Comparison of ENCODE assay signal across 8 mouse cellular contexts in the genomic region with DNA sequence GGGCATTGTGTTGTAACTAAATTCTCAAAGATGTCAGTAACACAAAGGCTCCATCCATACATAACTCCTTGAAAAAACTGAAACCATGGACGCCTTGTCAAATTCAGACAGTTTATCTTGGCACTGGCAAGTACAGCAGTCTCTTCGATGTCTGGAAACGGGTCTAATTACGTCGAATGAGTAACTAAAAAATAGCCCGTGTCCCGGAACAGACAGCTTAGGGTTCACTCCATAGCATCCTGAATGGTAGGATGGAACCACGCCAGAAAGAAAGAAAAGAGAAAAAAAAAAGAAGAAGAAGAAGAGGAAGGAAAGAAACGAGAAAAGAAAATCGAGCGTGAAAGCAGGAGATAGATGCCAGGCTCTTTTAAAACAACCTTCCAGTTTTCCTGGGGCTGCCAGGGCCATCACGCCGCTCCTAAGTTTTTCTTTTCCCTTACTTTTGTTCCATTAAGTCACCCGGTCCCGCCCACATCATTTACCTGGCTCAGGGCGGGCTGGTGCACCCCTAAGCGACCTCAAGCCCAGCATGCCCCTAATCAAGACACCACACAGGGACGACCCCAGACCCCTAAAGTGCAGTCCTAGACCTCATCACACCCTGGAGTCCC. TPM values are rescaled to one million over a fixed set of nuclear protein-coding genes. Genes with fewer than 3 reads are reported as not detected.
DNase-seq lines count a peak whose midpoint lies in the region; ATAC-seq and TF ChIP-seq lines count a peak whose summit lies in the region.

No protein-coding gene starts in this region.

- H3K27me3 ChIP-seq in heart, embryonic 13.5 days (replicated peaks) = no peaks in the 10 kb centered on the region
- no peaks in the 10 kb centered on the region for H3K27me3 ChIP-seq in MEL (ENCODE audit: control insufficient read depth in 1 of 2, insufficient read depth in 2 of 2, low read length in 2 of 2)
- H3K27me3 ChIP-seq in heart, postnatal 0 days (ENCODE audit: control insufficient read depth, insufficient read depth, low read length) = no peaks in the 10 kb centered on the region
- H3K27me3 ChIP-seq in midbrain, embryonic 11.5 days (ENCODE audit: control insufficient read depth, insufficient read depth, low read length) = peaks cover 8% of the 10 kb centered on the region

- TF ChIP-seq EP300 in MEL (IDR thresholded peaks at IDR 0.05; ENCODE audit: low read depth in 1 of 2, low read length in 2 of 2) = no peak
- no peak for TF ChIP-seq EP300 in heart, postnatal 0 days (IDR thresholded peaks at IDR 0.05; ENCODE audit: low read depth)

- intact Hi-C loops in heart, postnatal 10 days (cut with DNase I) = loop anchor here (5.0 kb wide), 1 partner anchor 62 kb away; no protein-coding TSS in a partner anchor

- H3K4me2 ChIP-seq in heart, embryonic 13.5 days = peak overlapping the region; percentile 92
- H3K4me2 ChIP-seq in heart, postnatal 0 days (ENCODE audit: low read depth, low read length) = peak overlapping the region; percentile 96
- H3K4me2 ChIP-seq in midbrain, embryonic 11.5 days = peak overlapping the region; percentile 89

- 5% methylated on average over 18 of the region's 18 CpGs for WGBS in heart, embryonic 13.5 days
- WGBS in heart, postnatal 0 days = 4% methylated on average over 18 of the region's 18 CpGs
- 6% methylated on average over 18 of the region's 18 CpGs for WGBS in midbrain, embryonic 11.5 days

- peak overlapping the region; percentile 71 for H3K4me3 ChIP-seq in heart, embryonic 13.5 days
- peak overlapping the region; percentile 89 to 95 for H3K4me3 ChIP-seq in MEL (ENCODE audit: control insufficient read depth in 1 of 2, insufficient read depth in 1 of 2, low read depth in 2 of 2, low read length in 2 of 2)
- peak overlapping the region; percentile 76 for H3K4me3 ChIP-seq in heart, postnatal 0 days (ENCODE audit: low read depth, low read length)
- H3K4me3 ChIP-seq in midbrain, embryonic 11.5 days (ENCODE audit: low read depth, low read length) = peak overlapping the region; percentile 68

- TF ChIP-seq CTCF in MEL (IDR thresholded peaks at IDR 0.05 in 2 of 3, conservative IDR thresholded peaks at IDR 0.05 in 1 of 3; ENCODE audit: control insufficient read depth in 1 of 3, insufficient read depth in 1 of 3, low read depth in 2 of 3, low read length in 3 of 3, poor library complexity in 1 of 3, severe bottlenecking in 1 of 3) = no peak
- no peak for TF ChIP-seq CTCF in heart, postnatal 0 days (IDR thresholded peaks at IDR 0.05; ENCODE audit: low read depth)

- peaks cover 28% of the 10 kb centered on the region for H3K79me2 ChIP-seq in MEL (ENCODE audit: control insufficient read depth, insufficient read depth, low read length, poor library complexity)

- peaks cover 33% of the 10 kb centered on the region for H3K4me1 ChIP-seq in heart, embryonic 13.5 days
- H3K4me1 ChIP-seq in MEL (ENCODE audit: control insufficient read depth in 1 of 2, insufficient read depth in 2 of 2, low read length in 2 of 2) = peaks cover 20 to 31% of the 10 kb centered on the region in 2 experiments
- H3K4me1 ChIP-seq in heart, postnatal 0 days (ENCODE audit: control insufficient read depth, insufficient read depth) = no peaks in the 10 kb centered on the region; the same call in 1 of the 2 replicates
- H3K4me1 ChIP-seq in midbrain, embryonic 11.5 days (ENCODE audit: control insufficient read depth, insufficient read depth, low read length) = no peaks in the 10 kb centered on the region

- no peak for DNase-seq in heart, postnatal 10 days
- DNase-seq in MEL (ENCODE audit: low read depth, low spot score) = peak; percentile 75
- DNase-seq in heart, postnatal 0 days (ENCODE audit: low spot score) = no peak
- no peak for DNase-seq in midbrain, embryonic 11.5 days (ENCODE audit: low spot score, missing footprints)
- DNase-seq in gastrocnemius, postnatal 10 days = no peak
- no peak for DNase-seq in right cerebral cortex, adult 2 months (ENCODE audit: low spot score in 2 of 2)

- H3K9ac ChIP-seq in heart, embryonic 13.5 days = peak overlapping the region; percentile 87
- H3K9ac ChIP-seq in MEL (ENCODE audit: control insufficient read depth, low read depth, low read length, poor library complexity, severe bottlenecking) = peak overlapping the region; percentile 81
- H3K9ac ChIP-seq in heart, postnatal 0 days (replicated peaks; ENCODE audit: low read depth, low read length) = peak overlapping the region; percentile 64
- H3K9ac ChIP-seq in midbrain, embryonic 11.5 days (ENCODE audit: low read length) = peak overlapping the region; percentile 56; the same call in 1 of the 2 replicates

- no peak for TF ChIP-seq RAD21 in MEL (IDR thresholded peaks at IDR 0.05; ENCODE audit: low read depth, low read length)

- H3K27ac ChIP-seq in heart, embryonic 13.5 days (replicated peaks) = peak overlapping the region; percentile 73
- peak overlapping the region; percentile 61 for H3K27ac ChIP-seq in MEL (ENCODE audit: control insufficient read depth, low read depth, low read length)
- peak overlapping the region; percentile 65 for H3K27ac ChIP-seq in heart, postnatal 0 days (ENCODE audit: low read depth)
- H3K27ac ChIP-seq in midbrain, embryonic 11.5 days (ENCODE audit: low read depth, low read length) = no peak overlapping the region

- H3K9me3 ChIP-seq in heart, embryonic 13.5 days = no peaks in the 10 kb centered on the region
- H3K9me3 ChIP-seq in MEL (replicated peaks; ENCODE audit: insufficient read depth, low read length) = no peaks in the 10 kb centered on the region
- no peaks in the 10 kb centered on the region for H3K9me3 ChIP-seq in heart, postnatal 0 days (replicated peaks; ENCODE audit: control insufficient read depth, low read length)
- H3K9me3 ChIP-seq in midbrain, embryonic 11.5 days (ENCODE audit: control insufficient read depth, low read length) = no peaks in the 10 kb centered on the region

- no peaks in the 10 kb centered on the region for H3K36me3 ChIP-seq in heart, embryonic 13.5 days
- peaks cover 0 to 44% of the 10 kb centered on the region in 2 experiments; a peak in 2 of 4 replicates for H3K36me3 ChIP-seq in MEL (ENCODE audit: control insufficient read depth in 1 of 2, insufficient read depth in 2 of 2, low read length in 2 of 2)
- H3K36me3 ChIP-seq in heart, postnatal 0 days (replicated peaks; ENCODE audit: control insufficient read depth, insufficient read depth, low read length) = no peaks in the 10 kb centered on the region
- H3K36me3 ChIP-seq in midbrain, embryonic 11.5 days (ENCODE audit: control insufficient read depth, insufficient read depth, low read length) = no peaks in the 10 kb centered on the region

- TF ChIP-seq POLR2A in MEL (IDR thresholded peaks at IDR 0.05; ENCODE audit: control insufficient read depth in 1 of 2, insufficient read depth in 1 of 2, low read depth in 1 of 2, low read length in 2 of 2, poor library complexity in 1 of 2) = no peak

- no peak for ATAC-seq in heart, embryonic 13.5 days (ENCODE audit: extremely low read depth, insufficient number of reproducible peaks, low FRiP score, low TSS enrichment)
- no peak for ATAC-seq in heart, postnatal 0 days (ENCODE audit: insufficient read depth, low read depth)
- ATAC-seq in midbrain, embryonic 11.5 days (ENCODE audit: low FRiP score) = no peak
- no peak for ATAC-seq in monocyte, adult 5-6 weeks (replicated peaks; ENCODE audit: insufficient number of reproducible peaks, low FRiP score, low TSS enrichment, poor library complexity, severe bottlenecking)

TF ChIP-seq in MEL, 35 proteins besides CTCF, POLR2A, EP300 and RAD21:
- TF ChIP-seq SIN3A (IDR thresholded peaks at IDR 0.05; ENCODE audit: low read length) (peak; percentile 49; the same call in 1 of the 2 replicates), MAZ (IDR thresholded peaks at IDR 0.05; ENCODE audit: low read depth, low read length) (no peak), HCFC1 (IDR thresholded peaks at IDR 0.05; ENCODE audit: low read depth, low read length) (no peak), BHLHE40 (IDR thresholded peaks at IDR 0.05; ENCODE audit: borderline replicate concordance, low read depth, low read length) (no peak), ETS1 (IDR thresholded peaks at IDR 0.05; ENCODE audit: low read depth, low read length) (no peak), TBP (IDR thresholded peaks at IDR 0.05; ENCODE audit: low read depth, low read length) (peak; percentile 50; the same call in 1 of the 2 replicates), ZNF384 (IDR thresholded peaks at IDR 0.05; ENCODE audit: low read depth, low read length) (peak; percentile 75)

RNA-seq across cellular contexts. Expression of a gene that starts 0.8 kb away (rescaled TPM):
- 6.9 and 9.1 TPM in 2 replicates for polyA plus RNA-seq in heart, embryonic 13.5 days (2015; fragmentation: Nextera tagmentation; extraction: Ambion mirVana)
- total RNA-seq in heart, postnatal 10 days (2021) = 10 to 100 TPM; 17.6 to 19.0 TPM
- 15.9 and 20.2 TPM in 2 replicates for total RNA-seq in MEL (2012; rRNA removed)
- polyA plus RNA-seq in MEL (2012; ENCODE audit: insufficient read depth in 1 of 2, insufficient read length in 2 of 2, low read depth in 1 of 2, low replicate concordance in 2 of 2, missing spikeins in 1 of 2) = 10 to 100 TPM; 41.7 to 81.1 TPM
- total RNA-seq in heart, postnatal 0 days (2014; rRNA removed; ENCODE audit: low replicate concordance) = 4.5 and 13.3 TPM in 2 replicates
- polyA plus RNA-seq in heart, postnatal 0 days (2015; fragmentation: Nextera tagmentation; extraction: Ambion mirVana) = 4.0 and 4.6 TPM in 2 replicates
- polyA plus RNA-seq in midbrain, embryonic 11.5 days (2014; fragmentation: Nextera tagmentation; extraction: Ambion mirVana) = 2.1 and 2.4 TPM in 2 replicates
- total RNA-seq in gastrocnemius, postnatal 10 days (2021) = 10 to 100 TPM in 1 of 2 experiments, 1 to 10 TPM in 1; 6.6 to 12.5 TPM
- 1.4 to 7.4 TPM (median 4.5 TPM) in 3 replicates for total RNA-seq in monocyte, adult 5-6 weeks (2017)

RNA-seq across cellular contexts. Expression of a gene that starts 31.0 kb away (rescaled TPM):
- 96.4 and 96.9 TPM in 2 replicates for polyA plus RNA-seq in heart, embryonic 13.5 days (2015; fragmentation: Nextera tagmentation; extraction: Ambion mirVana)
- 10 to 100 TPM; 29.7 to 36.6 TPM for total RNA-seq in heart, postnatal 10 days (2021)
- 21.5 and 23.3 TPM in 2 replicates for total RNA-seq in MEL (2012; rRNA removed)
- 10 to 100 TPM in 1 of 2 experiments, not detected in 1; 33.5 TPM for polyA plus RNA-seq in MEL (2012; ENCODE audit: insufficient read depth in 1 of 2, insufficient read length in 2 of 2, low read depth in 1 of 2, low replicate concordance in 2 of 2, missing spikeins in 1 of 2)
- 104 and 111 TPM in 2 replicates for total RNA-seq in heart, postnatal 0 days (2014; rRNA removed; ENCODE audit: low replicate concordance)
- 74.4 and 78.0 TPM in 2 replicates for polyA plus RNA-seq in heart, postnatal 0 days (2015; fragmentation: Nextera tagmentation; extraction: Ambion mirVana)
- 93.9 and 94.9 TPM in 2 replicates for polyA plus RNA-seq in midbrain, embryonic 11.5 days (2014; fragmentation: Nextera tagmentation; extraction: Ambion mirVana)
- 1 to 10 TPM; 8.6 to 9.1 TPM for total RNA-seq in gastrocnemius, postnatal 10 days (2021)
- not detected in 3 replicates for total RNA-seq in monocyte, adult 5-6 weeks (2017)
